9 mouse cellular contexts compared by ENCODE assay signal in the genomic region with DNA sequence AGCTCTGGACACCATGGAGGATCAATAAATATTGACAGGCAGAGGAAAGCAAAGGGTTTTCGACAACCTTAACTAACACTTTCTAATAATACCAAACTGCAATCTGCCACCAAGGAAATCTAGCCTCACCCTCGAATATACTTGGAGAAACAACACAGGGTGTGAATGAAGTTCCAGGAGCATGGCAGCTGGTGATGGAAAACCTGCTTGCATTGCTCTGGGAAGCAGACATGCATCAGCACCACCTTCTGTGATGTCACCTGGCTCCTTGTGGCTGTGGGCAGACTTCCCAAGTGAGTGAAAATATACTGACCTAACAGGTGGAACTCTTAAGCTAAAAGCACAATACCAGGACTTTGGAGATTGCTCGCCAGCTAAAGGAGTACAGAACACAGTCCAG.
DNase-seq lines count a peak whose midpoint lies in the region.
"Had no signal": no experiment of that assay in that cellular context is flagged by ENCODE, and none has a peak within 500 bp of the region (broad histone marks: within the 10 kb centered on the region; RNA-seq: fewer than 3 reads in every experiment).

No protein-coding gene starts in this region.

- peak; percentile 46 for DNase-seq in layer of hippocampus, adult 11-12 months (ENCODE audit: low spot score)
- no peak for DNase-seq in layer of hippocampus, postnatal 25 days (ENCODE audit: extremely low spot score in 1 of 2, low spot score in 1 of 2)
- peak; percentile 24 for DNase-seq in cerebellum, adult 9-11 months
- peak; percentile 58 for DNase-seq in layer of hippocampus, adult 9-11 months
- peak; percentile 41 to 68 for DNase-seq in right cerebral cortex, postnatal 10 days (ENCODE audit: low spot score in 2 of 2)
- no peak for DNase-seq in spleen, postnatal 36 days (ENCODE audit: low spot score in 2 of 2)
- DNase-seq in kidney, postnatal 4 days: no peak
- no peak for DNase-seq in heart, adult 9 months (ENCODE audit: low spot score in 2 of 2)
- DNase-seq: heart, adult 18-20 months had no signal

Comparison
In these comparisons a context has a peak if more than half of its experiments do, and no peak if none do; other contexts are left out.
1. DNase-seq: peak in layer of hippocampus, adult 11-12 months (single experiment), cerebellum, adult 9-11 months (single experiment), layer of hippocampus, adult 9-11 months (single experiment) and right cerebral cortex, postnatal 10 days (2 of 2); none in layer of hippocampus, postnatal 25 days (0 of 2), spleen, postnatal 36 days (0 of 2), kidney, postnatal 4 days (0 of 2) and heart, adult 9 months (0 of 2).